Mouse (Mus musculus) CH12.LX (cell line): ENCODE measurements at regions not wholly inside any gene's neighbourhood (a gene's known extent, or its start where the extent isn't known, plus 50 kb on each side); places are given as distances from the start of the nearest gene placed in this dataset.

Source experiments
- DNase-seq: peaks from one replicate; pipeline ENCODE4 v3.0.0-alpha.2; 2013; ENCODE audit errors: extremely low read depth
- H3K27ac ChIP-seq: 2 replicates; pipeline ENCODE4 v1.5.1; 2012; ENCODE audit warnings: low read depth, mild to moderate bottlenecking, control low read depth, moderate library complexity; ENCODE audit not compliant: insufficient read depth
- H3K27me3 ChIP-seq: replicated peaks from 2 replicates; pipeline ENCODE3; 2012; ENCODE audit warnings: inconsistent platforms
- H3K36me3 ChIP-seq, 2 experiments: replicated peaks in 1 of 2; 2 replicates each; pipeline versions ENCODE3 to v1.6.1; 2012; ENCODE audit warnings: inconsistent platforms in 1 of 2, low read length in 1 of 2, mild to moderate bottlenecking in 1 of 2, mixed read lengths in 1 of 2, moderate library complexity in 1 of 2; ENCODE audit not compliant: control insufficient read depth in 1 of 2, insufficient read depth in 1 of 2
- H3K4me1 ChIP-seq, 2 experiments: 2 replicates each; pipeline ENCODE4 v1.6.1; 2012; ENCODE audit warnings: inconsistent platforms in 1 of 2, moderate library complexity in 1 of 2; ENCODE audit not compliant: insufficient read depth in 2 of 2, control insufficient read depth in 1 of 2
- H3K4me2 ChIP-seq: 2 replicates; pipeline ENCODE4 v1.6.1; 2012; ENCODE audit warnings: low read depth, mild to moderate bottlenecking, control low read depth; ENCODE audit not compliant: poor library complexity, insufficient read depth, severe bottlenecking
- H3K4me3 ChIP-seq, 3 experiments: fragments of 150-350 bp in 1 of 3; sonication (generic) in 1 of 3; replicated peaks in 1 of 3; 2 replicates each; pipeline versions ENCODE3 to v1.5.1; 2011 to 2012; ENCODE audit warnings: low read depth in 2 of 3, low read length in 2 of 3, mild to moderate bottlenecking in 2 of 3, moderate library complexity in 2 of 3, control low read depth in 1 of 3, improper control_type of control experiment in 1 of 3, inconsistent platforms in 1 of 3, mixed read lengths in 1 of 3; ENCODE audit not compliant: poor library complexity in 1 of 3
- H3K79me2 ChIP-seq: replicated peaks from 2 replicates; pipeline ENCODE4 v1.6.1; 2012; ENCODE audit warnings: mild to moderate bottlenecking, moderate library complexity; ENCODE audit not compliant: control insufficient read depth, poor library complexity, insufficient read depth, severe bottlenecking; ENCODE audit errors: extremely low read depth
- H3K9ac ChIP-seq: 2 replicates; pipeline ENCODE4 v1.6.1; 2012; ENCODE audit warnings: low read depth, mild to moderate bottlenecking, control low read depth, moderate library complexity; ENCODE audit not compliant: insufficient read depth
- H3K9me3 ChIP-seq: replicated peaks from 2 replicates; pipeline ENCODE3; 2012; ENCODE audit warnings: low read length, inconsistent platforms, mixed read lengths
- CTCF ChIP-seq, 2 experiments: IDR thresholded peaks in 1 of 2; conservative IDR thresholded peaks in 1 of 2; 2 replicates each; pipeline ENCODE4 v1.5.1; 2011 to 2012; ENCODE audit warnings: low read depth in 2 of 2, low read length in 2 of 2, improper control_type of control experiment in 1 of 2, inconsistent platforms in 1 of 2, mild to moderate bottlenecking in 1 of 2, moderate library complexity in 1 of 2
- E2F4 ChIP-seq: IDR thresholded peaks from 2 replicates; pipeline ENCODE4 v1.6.1; 2011; ENCODE audit warnings: low read depth, low read length, improper control_type of control experiment; ENCODE audit not compliant: insufficient replicate concordance
- ETS1 ChIP-seq: conservative IDR thresholded peaks from 2 replicates; pipeline ENCODE4 v1.6.1; 2012; ENCODE audit warnings: low read depth, mild to moderate bottlenecking, inconsistent platforms, low read length, improper control_type of control experiment, moderate library complexity
- MEF2A ChIP-seq: IDR thresholded peaks from 2 replicates; pipeline ENCODE4 v1.6.1; 2014; ENCODE audit warnings: low read depth, mild to moderate bottlenecking, inconsistent platforms, low read length, improper control_type of control experiment, borderline replicate concordance
- MXI1 ChIP-seq: IDR thresholded peaks from 2 replicates; pipeline ENCODE4 v1.6.1; 2011; ENCODE audit warnings: mild to moderate bottlenecking, low read depth, low read length, improper control_type of control experiment
- NELFE ChIP-seq: IDR thresholded peaks from 2 replicates; pipeline ENCODE4 v1.6.1; 2011; ENCODE audit warnings: low read depth, low read length, improper control_type of control experiment
- POLR2AphosphoS2 ChIP-seq: IDR thresholded peaks from 2 replicates; pipeline ENCODE4 v1.6.1; 2011; ENCODE audit warnings: low read depth, low read length, improper control_type of control experiment
- RAD21 ChIP-seq: IDR thresholded peaks from 2 replicates; pipeline ENCODE4 v1.6.1; 2011; ENCODE audit warnings: low read depth, mild to moderate bottlenecking, low read length, improper control_type of control experiment, moderate library complexity
- TBP ChIP-seq: conservative IDR thresholded peaks from 2 replicates; pipeline ENCODE4 v1.6.1; 2011; ENCODE audit warnings: low read depth, low read length, improper control_type of control experiment
- dilution Hi-C: fragments of 300-500 bp; cut with MboI; formaldehyde crosslinking; loops from 2 replicates; pipeline ENCODE4 v1.14.3; 2020; ENCODE audit warnings: low sequenced_read_pairs; ENCODE audit not compliant: extremely low pct_unique_long_range_greater_than_20kb, extremely low pct_ligation_motif_present
- in situ Hi-C: fragments of 300-500 bp; cut with MboI; formaldehyde crosslinking; loops from 3 replicates; pipeline ENCODE4 v1.14.3; 2019; ENCODE audit warnings: low sequenced_read_pairs, low pct_ligation_motif_present, low pct_unique_long_range_greater_than_20kb, mixed read lengths

DNA sequence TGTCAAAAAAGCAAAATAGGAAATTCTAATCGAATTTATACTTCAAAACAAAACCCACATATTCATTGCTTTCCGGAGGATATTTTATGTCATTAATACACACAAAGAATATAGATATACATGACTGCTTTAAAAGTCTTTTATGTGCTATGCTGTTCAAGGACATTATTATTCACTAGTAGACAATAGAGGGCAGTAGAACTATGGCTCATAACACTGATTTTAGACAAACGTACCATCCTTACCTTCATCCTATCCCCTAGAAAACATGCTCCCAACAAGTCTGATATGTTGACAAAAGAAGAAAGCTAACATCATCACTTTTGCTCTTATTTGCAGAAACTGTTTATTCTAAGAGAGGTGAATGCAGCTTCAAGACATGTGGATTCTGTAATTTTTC is 566.8 kb downstream of the Gabrg2 start:
- no peak overlapping the region for H3K4me2 ChIP-seq
- no peak overlapping the region for H3K4me3 ChIP-seq
- no peaks in the 10 kb centered on the region for H3K4me1 ChIP-seq
- no peak overlapping the region for H3K27ac ChIP-seq
- no peaks in the 10 kb centered on the region for H3K27me3 ChIP-seq
- DNase-seq, result no peak
- TF ChIP-seq TBP (no peak), RAD21 (peak; percentile 36), CTCF (conservative IDR thresholded peaks at IDR 0.05 in 1 of 2, IDR thresholded peaks at IDR 0.05 in 1 of 2; ENCODE audit: low read depth in 2 of 2, low read length in 2 of 2) (peak in 1 of 2 experiments; percentile 19; a peak in 1 of 4 replicates), ETS1 (no peak)
- H3K79me2 ChIP-seq, result no peaks in the 10 kb centered on the region
- no peak overlapping the region for H3K9ac ChIP-seq
- H3K9me3 ChIP-seq, result no peaks in the 10 kb centered on the region
- dilution Hi-C loops, result no loop called here
- H3K36me3 ChIP-seq, result no peaks in the 10 kb centered on the region
- in situ Hi-C loops, result no loop called here

- Histone ChIP-seq H3K4me1 (no peaks in the 10 kb centered on the region), H3K36me3 (no peaks in the 10 kb centered on the region), H3K27me3 (no peaks in the 10 kb centered on the region), H3K27ac (no peak overlapping the region), H3K9me3 (no peaks in the 10 kb centered on the region), H3K4me2 (no peak overlapping the region), H3K9ac (no peak overlapping the region), H3K4me3 (no peak overlapping the region), H3K79me2 (no peaks in the 10 kb centered on the region)
- TF ChIP-seq MXI1 (no peak), E2F4 (no peak), MEF2A (no peak), POLR2AphosphoS2 (no peak), NELFE (no peak)
- dilution Hi-C loops (no loop called here), in situ Hi-C loops (no loop called here)
- no peak for DNase-seq
Observed at GRCm38 (mm10) chr11:41425592-41425991, 575.1 kb downstream of the Gabrg2 start.
